Mouse (Mus musculus) small intestine, adult 2 months (tissue): Measurements from ENCODE around the gene Meis1.

ENCODE experiments used
- CTCF ChIP-seq: fragments of 200-500 bp; IDR thresholded peaks from 2 replicates; pipeline ENCODE4 v1.5.1; 2012; ENCODE audit warnings: low read depth, mild to moderate bottlenecking, control low read depth, inconsistent platforms, low read length, moderate library complexity, mixed read lengths; ENCODE audit not compliant: insufficient replicate concordance, insufficient read length; ENCODE audit errors: extremely low read depth
- POLR2A ChIP-seq: fragments of 200-500 bp; IDR thresholded peaks from 2 replicates; pipeline ENCODE4 v1.6.1; 2012; ENCODE audit warnings: low read depth, mild to moderate bottlenecking, control low read depth, inconsistent platforms, low read length, moderate library complexity

GRCm38 (mm10) chr11:19013141-19014112, 5.4 kb downstream of the Meis1 start:
- TF ChIP-seq CTCF: no peak
- TF ChIP-seq POLR2A: no peak
